8 mouse cellular contexts compared by ENCODE assay signal in genomic region chr10:115313641-115314286, GRCm38 (mm10). TPM values are rescaled to one million over a fixed set of nuclear protein-coding genes. Genes with fewer than 3 reads are reported as not detected.
DNase-seq lines count a peak whose midpoint lies in the region; ATAC-seq and TF ChIP-seq lines count a peak whose summit lies in the region.

No protein-coding gene starts in this region.

- no peak overlapping the region for H3K27ac ChIP-seq in lung, embryonic 14.5 days (ENCODE audit: low read depth)
- H3K27ac ChIP-seq in forebrain, embryonic 14.5 days (ENCODE audit: low read depth, low read length), result no peak overlapping the region
- no peak overlapping the region for H3K27ac ChIP-seq in olfactory bulb, adult 2 months (ENCODE audit: insufficient read depth, low read depth, low read length)

- no peaks in the 10 kb centered on the region for H3K27me3 ChIP-seq in lung, embryonic 14.5 days (ENCODE audit: insufficient read depth, low read length)
- no peaks in the 10 kb centered on the region for H3K27me3 ChIP-seq in forebrain, embryonic 14.5 days (replicated peaks; ENCODE audit: control insufficient read depth, insufficient read depth, low read length)

- H3K9ac ChIP-seq in lung, embryonic 14.5 days, result peak overlapping the region; percentile 88
- H3K9ac ChIP-seq in forebrain, embryonic 14.5 days (ENCODE audit: low read length), result peak overlapping the region; percentile 87

- no peak for ATAC-seq in lung, embryonic 14.5 days (ENCODE audit: insufficient read depth)
- ATAC-seq in forebrain, embryonic 14.5 days, result no peak

- peaks cover 11% of the 10 kb centered on the region for H3K4me1 ChIP-seq in lung, embryonic 14.5 days (ENCODE audit: insufficient read depth)
- peaks cover 19% of the 10 kb centered on the region for H3K4me1 ChIP-seq in forebrain, embryonic 14.5 days (ENCODE audit: control insufficient read depth, insufficient read depth, low read length)
- H3K4me1 ChIP-seq in olfactory bulb, adult 2 months (ENCODE audit: control insufficient read depth, insufficient read depth, low read length), result peaks cover 17% of the 10 kb centered on the region

- peak overlapping the region; percentile 73 for H3K4me2 ChIP-seq in lung, embryonic 14.5 days
- H3K4me2 ChIP-seq in forebrain, embryonic 14.5 days (ENCODE audit: low read length), result peak overlapping the region; percentile 87

- H3K9me3 ChIP-seq in lung, embryonic 14.5 days (ENCODE audit: low read depth, low read length), result no peaks in the 10 kb centered on the region
- no peaks in the 10 kb centered on the region for H3K9me3 ChIP-seq in forebrain, embryonic 14.5 days (replicated peaks; ENCODE audit: control insufficient read depth, low read length)

- WGBS in lung, embryonic 14.5 days, result 71% methylated on average over 14 of the region's 14 CpGs
- WGBS in forebrain, embryonic 14.5 days, result 58% methylated on average over 14 of the region's 14 CpGs
- WGBS in olfactory bulb, adult 2 months, result 54% methylated on average over 14 of the region's 14 CpGs

- H3K4me3 ChIP-seq in lung, embryonic 14.5 days (ENCODE audit: low read depth, low read length), result peak overlapping the region; percentile 89
- H3K4me3 ChIP-seq in forebrain, embryonic 14.5 days (ENCODE audit: low read depth, low read length), result peak overlapping the region; percentile 84
- peak overlapping the region; percentile 6 for H3K4me3 ChIP-seq in olfactory bulb, adult 2 months (ENCODE audit: insufficient read depth, low read depth, low read length)

- TF ChIP-seq POLR2A in olfactory bulb, adult 2 months (IDR thresholded peaks at IDR 0.05; ENCODE audit: insufficient read depth, low read depth, low read length), result no peak

- H3K36me3 ChIP-seq in lung, embryonic 14.5 days (ENCODE audit: insufficient read depth), result 0 out of 2 replicates have a peak, but pooled peaks cover 4% of the 10 kb centered on the region
- no peaks in the 10 kb centered on the region for H3K36me3 ChIP-seq in forebrain, embryonic 14.5 days (ENCODE audit: control insufficient read depth, insufficient read depth, low read length)

- no peak for DNase-seq in lung, embryonic 14.5 days
- no peak for DNase-seq in lung, postnatal 4 days
- DNase-seq in forebrain, embryonic 14.5 days (ENCODE audit: low spot score), result peak; percentile 14
- DNase-seq in kidney, postnatal 36 days, result peak; percentile 71 to 74
- no peak for DNase-seq in layer of hippocampus, adult 8-10 months (ENCODE audit: low spot score in 2 of 2)
- DNase-seq in cerebellum, adult 8-10 months, result no peak
- DNase-seq in gastrocnemius, postnatal 10 days, result no peak

- no peak for TF ChIP-seq CTCF in lung, embryonic 14.5 days (IDR thresholded peaks at IDR 0.05; ENCODE audit: low read depth)
- TF ChIP-seq CTCF in olfactory bulb, adult 2 months (IDR thresholded peaks at IDR 0.05; ENCODE audit: insufficient read depth, low read depth, low read length), result no peak

RNA-seq across cellular contexts. Expression of gene Rab21, which starts 1.6 kb away (rescaled TPM):
- 7.3 and 7.4 TPM in 2 replicates for polyA plus RNA-seq in lung, embryonic 14.5 days (2014; fragmentation: Nextera tagmentation; extraction: Ambion mirVana)
- 9.2 and 10.6 TPM in 2 replicates for polyA plus RNA-seq in forebrain, embryonic 14.5 days (2014; fragmentation: Nextera tagmentation; extraction: Ambion mirVana)
- 184 and 283 TPM in 2 replicates for polyA plus RNA-seq in olfactory bulb, adult 2 months (2012; ENCODE audit: insufficient read depth, insufficient read length, low replicate concordance, missing spikeins)
- 10 to 100 TPM; 55.2 to 58.6 (median 57.9) TPM for total RNA-seq in layer of hippocampus, adult 8-10 months (2022)
- total RNA-seq in gastrocnemius, postnatal 10 days (2021), result 10 to 100 TPM; 30.1 to 31.4 TPM

RNA-seq across cellular contexts. Expression of gene Tmem19, which starts 48.5 kb away (rescaled TPM):
- polyA plus RNA-seq in lung, embryonic 14.5 days (2014; fragmentation: Nextera tagmentation; extraction: Ambion mirVana), result 28.5 and 30.1 TPM in 2 replicates
- polyA plus RNA-seq in forebrain, embryonic 14.5 days (2014; fragmentation: Nextera tagmentation; extraction: Ambion mirVana), result 43.6 and 44.9 TPM in 2 replicates
- polyA plus RNA-seq in olfactory bulb, adult 2 months (2012; ENCODE audit: insufficient read depth, insufficient read length, low replicate concordance, missing spikeins), result not detected in 2 replicates
- 10 to 100 TPM; 35.6 to 46.8 (median 41.7) TPM for total RNA-seq in layer of hippocampus, adult 8-10 months (2022)
- total RNA-seq in gastrocnemius, postnatal 10 days (2021), result 10 to 100 TPM; 12.3 to 12.7 TPM

Comparison
In these comparisons a context has a peak if more than half of its experiments do, and no peak if none do; other contexts are left out.
1. DNase-seq: peak in forebrain, embryonic 14.5 days (single experiment) and kidney, postnatal 36 days (2 of 2); none in lung, embryonic 14.5 days (single experiment), lung, postnatal 4 days (0 of 2), layer of hippocampus, adult 8-10 months (0 of 2), cerebellum, adult 8-10 months (single experiment) and gastrocnemius, postnatal 10 days (single experiment).
2. H3K4me3 ChIP-seq: peak in every context shown above with its lines; median percentile 89 in lung, embryonic 14.5 days; 84 in forebrain, embryonic 14.5 days; 6 in olfactory bulb, adult 2 months.
3. RNA of gene Rab21, which starts 1.6 kb away (polyA plus RNA-seq): 184 to 283 TPM in olfactory bulb, adult 2 months; 9.2 to 10.6 TPM in forebrain, embryonic 14.5 days and 7.3 to 7.4 TPM in lung, embryonic 14.5 days; every median in the first group is over 10 times any median in the second.